Mouse (Mus musculus) liver, embryonic 14.5 days (tissue): ENCODE measurements around the gene Mapk10.

Source experiments
- CTCF ChIP-seq: IDR thresholded peaks from 2 replicates; pipeline ENCODE4 v1.5.1; 2016; ENCODE audit warnings: antibody characterized with exemption, low read depth, control low read depth
- EP300 ChIP-seq: IDR thresholded peaks from 2 replicates; pipeline ENCODE4 v1.6.1; 2016; ENCODE audit warnings: antibody characterized with exemption, low read depth

DNA sequence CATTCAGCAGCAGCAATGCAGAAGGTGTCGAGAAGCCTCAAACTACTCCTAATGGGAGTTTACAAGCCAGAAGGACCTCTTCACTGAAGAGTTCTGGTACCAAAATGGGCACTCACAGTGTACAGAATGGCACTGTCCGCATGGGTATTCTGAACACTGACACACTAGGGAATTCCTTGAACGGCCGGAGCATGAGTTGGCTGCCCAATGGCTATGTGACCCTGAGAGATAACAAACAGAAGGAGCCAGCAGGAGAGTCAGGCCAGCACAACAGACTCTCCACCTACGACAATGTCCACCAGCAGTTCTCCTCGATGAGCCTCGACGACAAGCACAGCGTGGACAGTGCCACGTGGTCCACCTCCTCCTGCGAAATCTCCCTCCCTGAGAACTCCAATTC lies 318.9 kb downstream of the Mapk10 start:
- TF ChIP-seq CTCF (no peak), EP300 (no peak)
